Mouse (Mus musculus) CD4-positive, CD25-positive, alpha-beta regulatory T cell, adult 4 months (primary cell): ENCODE measurements around the gene Timeless. TPM values are rescaled to one million over a fixed set of nuclear protein-coding genes. Genes with fewer than 3 reads are reported as not detected.
"Not testable (repeated sequence)": the region's sequence is repeated elsewhere in the genome, so short reads cannot be mapped to it uniquely, and the experiment has no call there.

Experiments used
- ATAC-seq: one replicate; pipeline ENCODE4 v1.8.0; 2017
- polyA plus RNA-seq, 2 experiments: library from polyadenylated mRNA; unstranded; fragments of 100-300 nt; shearing (Covaris generic); gene quantifications; one replicate each; pipeline ENCODE4 v1.2.1; 2017

The Timeless gene
- polyA plus RNA-seq, 2 experiments from 2014 or later = 28.0 to 42.5 TPM

GRCm38 (mm10) chr10:128214112-128214511 lies 17.8 kb upstream of the Timeless start:
- ATAC-seq = not testable (repeated sequence)

- no peak for ATAC-seq
Observed at GRCm38 (mm10) chr10:128214981-128215380, 16.9 kb upstream of the Timeless start.

- no peak for ATAC-seq
Observed at GRCm38 (mm10) chr10:128218387-128219117, 13.3 kb upstream of the Timeless start.

- peak; percentile 74 for ATAC-seq
Observed at GRCm38 (mm10) chr10:128221533-128222286, 10.2 kb upstream of the Timeless start.

DNA sequence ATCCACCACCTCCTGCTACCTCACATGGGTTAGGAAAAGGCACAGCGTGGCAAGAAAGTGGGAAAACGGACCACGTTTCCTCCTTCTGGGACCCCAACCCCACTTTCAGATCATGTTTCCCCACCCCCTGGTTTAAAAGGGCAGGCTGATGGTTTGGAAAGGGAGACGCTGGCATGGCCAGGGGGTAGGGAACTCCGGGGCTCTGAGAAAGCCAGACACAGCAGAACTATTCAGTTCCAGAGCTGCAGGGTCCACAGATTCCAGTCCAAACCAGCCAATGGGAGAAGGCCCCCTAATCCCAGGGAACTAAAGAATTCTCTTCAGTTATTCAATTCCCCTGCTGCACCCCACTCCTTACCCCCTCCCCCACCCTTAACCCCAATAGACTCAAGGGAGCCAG lies 6.8 kb upstream of the Timeless start:
- ATAC-seq = no peak

DNA sequence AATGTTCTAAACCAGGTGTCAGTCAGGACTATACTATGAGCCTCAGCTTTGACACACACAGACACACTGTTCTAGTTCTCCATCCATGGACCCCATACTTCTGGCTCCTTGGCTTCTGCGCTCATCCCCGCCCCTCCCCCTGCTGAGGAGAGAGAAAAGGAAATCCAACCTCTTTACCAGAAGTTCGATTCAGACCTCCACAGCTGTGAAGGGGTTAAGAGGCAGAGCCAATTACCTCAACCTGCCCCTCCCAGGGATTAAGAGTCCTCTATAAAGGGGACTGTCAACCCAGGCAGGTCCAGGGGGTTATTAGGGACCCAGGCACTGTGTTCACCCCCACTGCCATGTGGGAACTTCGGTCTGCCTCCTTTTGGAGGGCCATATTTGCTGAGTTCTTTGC lies 6.3 kb upstream of the Timeless start, which contains the start of gene Mip:
Gene Mip (plus strand): TSS at position 301 of the 400 bp plus-strand sequence.
- ATAC-seq = no peak

GRCm38 (mm10) chr10:128227592-128227991 lies 4.3 kb upstream of the Timeless start:
- ATAC-seq = no peak

- ATAC-seq = no peak
Observed at GRCm38 (mm10) chr10:128228009-128228408, 3.9 kb upstream of the Timeless start.

GRCm38 (mm10) chr10:128230582-128230981 lies 1.3 kb upstream of the Timeless start:
- ATAC-seq = no peak

GRCm38 (mm10) chr10:128231146-128231545 lies 719 bp upstream of the Timeless start:
- ATAC-seq = peak; percentile 15

- peak; percentile 50 for ATAC-seq
Observed at GRCm38 (mm10) chr10:128232420-128232985, 638 bp downstream of the Timeless start.

DNA sequence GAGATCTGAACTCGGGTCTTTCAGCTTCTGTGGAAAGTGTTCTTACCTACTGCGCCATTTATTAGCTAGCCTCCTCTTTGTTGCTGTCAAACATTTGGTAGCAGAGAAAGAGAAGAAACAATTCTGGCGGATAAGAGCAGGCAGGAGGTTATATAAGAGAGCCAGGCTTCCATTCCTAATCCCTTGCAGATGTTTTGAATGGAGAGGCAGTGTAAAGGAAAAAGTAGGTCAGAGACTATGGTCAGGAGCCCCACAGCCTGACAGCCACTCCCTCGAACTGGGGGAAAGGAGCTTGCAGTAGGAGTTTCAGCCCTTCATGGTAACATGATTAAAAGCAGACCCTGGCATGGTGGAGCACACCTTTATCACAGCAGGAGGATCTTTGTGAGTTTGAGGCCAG lies 4.5 kb downstream of the Timeless start:
- no peak for ATAC-seq

DNA sequence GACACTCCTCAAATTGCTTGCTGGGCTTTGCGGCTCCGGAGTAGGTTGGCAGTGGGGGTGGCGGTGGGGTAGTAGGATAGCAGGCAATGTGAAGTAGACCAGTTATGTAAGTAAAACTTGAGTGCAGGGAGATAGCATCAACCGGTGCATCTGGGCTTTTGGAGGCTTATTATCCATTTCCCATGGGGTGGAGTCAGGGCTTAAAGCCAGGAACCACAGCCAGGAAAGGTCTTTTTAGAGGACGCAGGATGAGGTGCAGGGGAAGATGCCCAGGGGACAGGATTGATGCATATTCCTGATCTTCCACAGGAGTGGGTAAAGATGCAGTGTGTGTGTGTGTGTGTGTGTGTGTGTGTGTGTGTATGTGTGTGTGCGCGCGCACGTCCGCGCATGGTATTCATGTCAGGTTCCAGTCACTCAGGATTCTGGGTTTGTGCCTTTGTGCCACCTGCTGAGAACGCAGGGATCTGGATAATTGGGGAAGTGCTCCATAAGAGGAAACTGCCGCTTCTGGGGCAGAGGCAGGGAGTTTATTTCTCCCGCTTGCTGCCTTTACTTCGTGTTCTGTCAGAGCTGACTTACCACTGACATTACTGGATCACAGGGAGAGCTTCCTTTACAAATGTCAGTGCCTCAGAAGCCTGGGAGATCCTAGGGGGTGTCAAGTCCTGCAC lies 6.1 kb downstream of the Timeless start:
- ATAC-seq = no peak

- no peak for ATAC-seq
Observed at GRCm38 (mm10) chr10:128239140-128239539, 7.3 kb downstream of the Timeless start.

DNA sequence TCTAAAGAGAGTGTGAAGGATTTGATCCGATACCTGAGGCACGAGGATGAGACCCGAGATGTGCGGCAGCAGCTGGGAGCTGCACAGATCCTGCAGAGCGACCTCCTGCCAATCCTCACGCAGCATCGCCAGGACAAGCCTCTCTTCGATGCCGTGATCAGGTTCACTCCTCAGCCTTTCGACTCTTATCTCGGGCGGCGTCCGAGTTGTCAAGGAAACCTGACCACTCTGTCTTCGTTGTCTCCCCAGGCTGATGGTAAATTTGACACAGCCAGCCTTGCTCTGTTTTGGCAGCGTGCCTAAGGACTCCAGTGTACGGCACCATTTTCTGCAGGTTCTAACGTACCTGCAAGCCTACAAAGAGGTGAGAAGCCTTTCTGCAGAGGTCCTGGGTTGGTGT lies 8.3 kb downstream of the Timeless start:
- ATAC-seq = no peak

DNA sequence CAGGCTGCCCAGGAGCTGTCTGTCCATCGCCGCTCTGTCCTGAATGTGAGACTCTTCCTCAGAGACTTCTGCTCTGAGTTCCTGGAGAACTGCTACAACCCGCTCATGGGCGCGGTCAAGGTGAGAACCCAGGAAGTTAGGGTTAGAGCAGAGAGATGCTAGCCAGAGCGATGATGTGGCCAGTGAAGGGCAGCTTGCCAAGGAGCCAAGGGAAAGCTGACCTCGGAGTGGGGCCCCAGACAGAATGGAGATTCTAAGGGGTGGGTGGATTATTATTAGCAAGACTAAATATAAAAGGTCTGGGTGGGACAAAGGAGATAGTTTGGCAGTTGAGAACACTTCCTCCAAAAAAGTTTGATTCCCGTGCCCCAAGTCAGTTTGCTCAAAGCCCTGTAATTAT lies 11.4 kb downstream of the Timeless start:
- no peak for ATAC-seq

DNA sequence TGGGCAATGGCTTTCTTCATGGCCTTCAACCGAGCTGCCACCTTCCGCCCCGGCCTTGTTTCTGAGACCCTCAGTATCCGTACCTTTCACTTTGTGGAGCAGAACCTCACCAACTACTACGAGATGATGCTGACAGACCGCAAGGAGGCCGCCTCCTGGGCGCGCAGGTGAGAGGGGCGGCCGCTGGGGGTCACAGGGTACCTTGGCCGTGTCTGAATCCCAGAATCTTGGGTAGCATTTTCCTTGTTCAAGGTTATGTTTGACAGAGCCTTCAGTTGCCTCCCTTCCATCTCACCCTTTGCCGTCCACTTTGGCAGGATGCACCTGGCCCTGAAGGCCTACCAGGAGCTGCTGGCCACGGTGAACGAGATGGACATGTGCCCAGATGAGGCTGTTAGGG lies 12.3 kb downstream of the Timeless start:
- no peak for ATAC-seq

- ATAC-seq = no peak
Observed at GRCm38 (mm10) chr10:128247020-128247732, 15.3 kb downstream of the Timeless start.

- no peak for ATAC-seq
Observed at GRCm38 (mm10) chr10:128250565-128250964, 18.7 kb downstream of the Timeless start.

GRCm38 (mm10) chr10:128253677-128254255 lies 21.9 kb downstream of the Timeless start, which contains the start of gene Apon:
Apon (plus strand) TSS chr10:128254096.
- no peak for ATAC-seq

DNA sequence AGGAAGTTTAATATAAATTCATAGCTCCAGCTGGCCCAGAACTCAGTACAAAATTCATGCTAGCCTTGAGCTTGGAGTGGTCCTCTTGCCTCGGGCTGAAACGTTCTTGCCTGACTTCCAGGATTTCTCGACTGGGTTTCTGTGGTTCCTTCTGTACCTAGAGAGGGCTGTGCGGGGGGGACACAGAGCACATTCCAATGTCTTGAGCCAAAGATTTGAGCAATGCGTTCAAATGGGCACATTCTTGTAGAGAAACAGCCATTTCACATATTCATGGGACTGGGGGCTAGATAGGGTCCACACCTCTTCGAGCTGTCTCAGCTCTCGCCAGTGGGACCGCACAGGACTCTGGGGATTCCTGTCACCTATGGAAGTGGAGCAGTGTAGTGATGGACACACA lies 24.1 kb downstream of the Timeless start:
- no peak for ATAC-seq

GRCm38 (mm10) chr10:128256328-128256727 lies 24.5 kb downstream of the Timeless start:
- no peak for ATAC-seq
